Mouse (Mus musculus) testis, adult 2 months (tissue): ENCODE measurements at regions not wholly inside any gene's neighbourhood (a gene's known extent, or its start where the extent isn't known, plus 50 kb on each side); places are given as distances from the start of the nearest gene placed in this dataset.

Source experiments
- CTCF ChIP-seq: fragments of 200-500 bp; IDR thresholded peaks from 2 replicates; pipeline ENCODE4 v1.5.1; 2012; ENCODE audit warnings: low read depth, mild to moderate bottlenecking, inconsistent platforms, low read length, moderate library complexity; ENCODE audit not compliant: control insufficient read depth, insufficient read depth, insufficient replicate concordance
- POLR2A ChIP-seq: fragments of 200-500 bp; IDR thresholded peaks from 2 replicates; pipeline ENCODE4 v1.6.1; 2012; ENCODE audit warnings: low read depth, mild to moderate bottlenecking, inconsistent platforms, low read length, moderate library complexity; ENCODE audit not compliant: control insufficient read depth

GRCm38 (mm10) chr17:15231175-15231574, 145.5 kb downstream of the Dll1 start:
- TF ChIP-seq POLR2A (no peak), CTCF (no peak)
